Mouse (Mus musculus): ENCODE data around the gene Zfp30.

Gene Zfp30

DNA sequence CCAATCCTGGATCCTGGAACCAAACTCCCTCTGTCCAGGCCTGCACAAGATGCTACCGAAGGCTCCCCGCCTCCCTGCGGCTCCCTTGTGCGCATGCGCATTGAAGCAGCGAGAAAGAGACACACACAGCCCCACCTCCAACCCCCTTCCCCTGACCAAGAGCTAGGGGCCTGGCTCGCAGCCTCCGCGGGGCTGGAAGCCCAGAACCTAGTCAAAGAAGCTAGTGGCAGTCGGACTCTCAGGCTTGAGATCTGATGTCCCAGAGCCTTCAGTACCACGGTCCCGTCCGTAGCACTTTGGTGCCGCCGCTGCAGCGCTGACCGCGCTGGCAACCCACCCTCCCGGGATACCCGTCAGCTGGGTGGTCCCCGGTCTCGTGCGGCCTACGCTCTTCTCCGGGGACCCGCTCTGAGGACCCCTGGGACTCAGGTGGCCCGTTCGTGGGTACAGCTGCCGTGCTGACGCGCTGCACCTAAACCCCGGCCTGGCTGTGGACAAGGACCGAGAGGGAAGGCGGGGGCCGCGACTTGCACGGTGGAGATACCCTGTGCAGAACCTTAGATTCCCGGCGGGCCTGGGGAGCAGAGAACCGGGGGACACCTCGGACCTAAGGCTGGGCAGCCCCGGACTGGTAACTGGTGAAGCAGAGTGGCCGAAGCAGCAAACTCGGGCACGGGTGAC is at the start of gene Zfp30:
TSS of gene Zfp30 (plus strand) at position 128 of the 681 bp plus-strand sequence.
- DNase-seq: peak; percentile 83

DNA sequence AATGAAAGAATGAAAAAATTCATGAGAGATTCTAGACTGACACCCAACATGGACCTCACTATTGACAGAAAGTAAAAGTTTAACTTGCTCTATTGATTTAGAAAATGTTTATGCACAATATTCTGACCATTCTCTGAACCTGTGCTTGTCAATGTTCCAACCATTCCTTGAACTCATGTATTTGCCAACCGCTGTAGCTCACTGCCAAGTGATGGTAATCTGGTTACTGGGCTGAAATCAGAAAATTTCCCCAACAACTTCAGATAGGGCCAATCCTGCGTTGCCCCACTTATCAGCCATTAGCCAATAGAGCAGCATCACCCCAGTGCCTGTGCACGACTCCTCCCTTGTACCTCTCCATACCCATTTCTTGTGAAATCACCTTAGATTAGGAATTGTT is 41.5 kb upstream of the Zfp30 start:
- no peak for DNase-seq

DNA sequence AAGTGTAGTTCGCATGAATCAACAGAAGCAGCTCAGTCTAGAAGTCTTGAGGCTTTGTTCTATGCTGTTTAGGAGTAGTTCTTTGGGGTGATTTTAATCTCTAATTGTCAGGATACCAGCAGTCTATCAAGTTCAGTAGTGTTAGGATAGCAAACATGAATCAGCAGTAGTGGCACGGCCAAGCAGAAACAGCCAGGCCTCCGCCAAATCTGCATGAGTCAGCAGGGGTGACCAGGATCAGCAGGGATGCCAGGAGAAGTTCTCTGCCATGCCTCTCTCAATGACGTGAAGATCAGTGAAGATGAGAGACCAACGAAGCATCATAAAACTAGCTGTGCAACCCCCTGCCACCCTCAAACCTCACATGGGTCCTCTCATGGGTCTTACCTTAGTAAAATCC is 23.3 kb upstream of the Zfp30 start:
- DNase-seq: no peak

DNA sequence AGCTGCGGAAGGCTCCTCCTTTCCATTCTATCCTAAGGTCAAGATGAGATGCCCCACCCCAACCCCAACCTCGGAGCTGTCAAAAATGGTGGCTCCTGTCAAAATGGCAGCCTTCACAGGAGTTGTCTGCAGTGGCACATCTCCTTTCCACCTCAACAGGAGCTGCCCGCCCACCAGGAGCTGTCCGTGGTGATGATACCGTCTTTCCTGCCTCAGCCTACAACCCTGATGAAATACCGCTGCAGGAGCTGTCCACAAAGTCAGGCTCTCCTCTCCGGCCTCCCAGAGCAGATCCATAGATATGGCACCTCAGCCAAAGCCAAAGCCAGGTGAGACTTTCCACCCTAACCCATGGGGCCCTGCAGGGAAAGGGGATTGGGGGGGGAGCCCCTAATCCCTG is 19.1 kb upstream of the Zfp30 start:
- DNase-seq: no peak

DNA sequence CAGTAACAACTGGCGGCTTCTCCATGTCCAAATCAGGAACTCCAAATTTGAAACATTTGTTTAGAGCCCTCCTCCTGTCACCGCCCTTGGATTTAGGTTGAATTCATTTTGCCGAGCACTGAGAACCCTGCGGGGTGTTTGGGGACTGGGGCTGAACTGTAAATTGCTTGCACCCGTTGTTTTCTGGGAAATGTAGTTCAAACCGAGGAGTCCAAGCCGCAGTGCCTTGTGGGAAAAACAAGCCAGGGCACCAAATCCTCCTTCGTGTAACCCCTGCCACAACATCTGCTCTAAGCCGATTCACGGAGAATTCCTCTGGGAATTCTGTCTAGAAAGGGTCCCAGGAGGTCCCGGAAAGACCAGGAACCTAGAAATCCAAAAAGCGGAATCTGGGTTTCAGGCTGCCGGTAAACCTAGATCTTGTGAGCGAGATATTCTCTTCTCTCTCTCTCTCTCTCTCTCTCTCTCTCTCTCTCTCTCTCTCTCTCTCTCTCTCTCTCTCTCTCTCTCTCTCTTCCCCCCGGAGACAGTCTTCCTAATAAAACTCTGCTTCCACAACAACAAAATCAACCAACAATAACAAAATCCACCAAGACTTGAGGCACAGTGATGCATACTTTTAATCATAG is 16.6 kb upstream of the Zfp30 start:
- DNase-seq: peak; percentile 85

DNA sequence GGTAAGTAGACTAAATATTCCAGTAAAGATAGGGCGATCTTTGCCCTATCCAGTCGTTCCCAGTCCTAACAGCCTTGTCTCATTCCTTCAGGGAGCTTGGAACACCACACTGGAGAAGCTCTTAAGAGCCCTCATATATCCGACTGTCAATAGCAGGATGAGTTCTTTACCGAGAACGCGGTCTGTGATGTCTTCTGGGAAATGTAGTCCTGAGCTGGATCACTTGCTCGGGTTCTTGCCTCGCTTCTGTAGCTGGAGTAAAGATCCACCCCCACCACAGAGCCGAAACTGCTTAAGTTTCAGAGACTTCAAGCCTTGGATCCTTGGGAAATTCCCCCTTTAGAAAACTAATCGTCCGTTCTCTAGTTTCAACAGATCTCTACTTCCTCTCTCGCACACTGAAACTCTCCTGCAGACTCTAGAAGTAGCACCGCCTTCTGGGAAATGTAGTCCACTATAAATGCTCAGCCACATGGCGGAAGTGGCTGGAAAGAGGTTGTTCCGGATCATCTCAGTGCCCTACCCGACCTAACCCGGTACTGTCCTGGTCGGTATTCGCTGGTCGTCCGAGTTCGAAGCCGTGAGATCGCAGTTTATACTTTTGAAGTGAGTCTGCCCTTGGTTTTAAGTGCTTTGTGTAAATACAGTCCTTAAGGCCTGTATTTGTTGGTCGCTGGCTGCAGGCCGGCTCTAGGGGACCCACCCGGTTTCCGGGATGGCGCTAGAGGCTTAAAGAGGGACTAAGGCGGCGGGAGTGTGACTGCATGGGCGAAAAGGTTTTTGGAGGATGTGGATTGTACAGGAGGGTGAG is 15.5 kb upstream of the Zfp30 start, which contains the start of gene Zfp84:
TSS of gene Zfp84 (plus strand) at position 463 of the 811 bp plus-strand sequence.
- DNase-seq: peak; percentile 78

DNA sequence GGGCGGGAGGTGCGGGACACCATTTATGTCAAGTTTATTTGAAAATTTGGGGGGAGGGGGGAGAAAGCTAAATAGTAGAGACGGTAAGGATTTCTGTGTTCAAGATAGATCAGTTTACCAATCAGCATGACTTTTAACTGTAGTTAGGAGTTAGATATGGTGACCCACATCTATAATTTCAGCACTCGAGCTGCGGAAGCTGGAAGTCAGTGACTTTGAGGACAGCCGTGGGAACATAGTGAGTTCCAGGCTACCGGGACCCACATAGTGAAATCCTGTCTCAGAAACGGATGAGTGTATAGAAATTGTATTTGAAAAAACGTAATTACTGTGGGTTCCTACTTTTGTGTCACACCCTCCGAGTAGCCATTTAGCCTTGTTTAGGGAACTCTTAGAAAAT is 14.8 kb upstream of the Zfp30 start:
- no peak for DNase-seq

DNA sequence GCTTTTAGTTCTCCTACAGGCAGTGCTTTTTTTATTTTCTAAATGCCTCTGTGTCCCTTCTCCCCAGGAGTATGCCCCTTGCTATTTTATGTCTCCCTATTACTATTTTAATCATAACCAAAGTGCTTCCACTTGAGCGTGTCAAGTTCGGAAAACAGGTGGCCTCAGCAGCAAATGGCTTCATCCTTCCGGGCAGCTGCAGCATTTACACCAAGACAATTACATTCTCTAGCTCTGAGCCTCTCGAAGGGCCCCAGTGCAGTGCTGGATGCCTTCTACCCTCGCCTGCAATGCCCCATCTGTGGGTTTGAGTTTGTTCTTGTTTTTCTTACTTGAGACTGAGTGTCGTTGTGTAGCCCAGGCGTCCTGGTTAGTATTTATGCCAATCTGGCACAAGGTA is 10.3 kb upstream of the Zfp30 start:
- DNase-seq: no peak

DNA sequence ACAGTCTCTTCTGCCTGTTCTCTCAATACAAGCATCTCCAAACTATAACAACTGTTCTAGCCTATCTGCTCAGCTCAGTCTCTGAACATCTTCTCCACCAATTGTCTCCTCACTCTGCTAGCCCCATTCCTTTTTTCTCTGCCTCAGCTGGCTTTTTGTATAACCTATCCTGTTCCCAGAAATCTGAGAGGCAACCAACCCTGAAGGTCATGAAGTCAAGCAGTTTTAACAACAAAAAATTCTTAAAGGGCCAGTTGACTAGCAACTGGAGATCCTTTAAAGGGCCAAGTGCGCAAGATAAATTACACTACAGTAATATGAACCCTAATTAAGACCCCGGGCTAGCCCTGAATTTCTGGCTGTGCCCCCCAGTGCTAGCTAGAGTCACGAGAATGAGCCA is 9.4 kb upstream of the Zfp30 start:
- DNase-seq: no peak

DNA sequence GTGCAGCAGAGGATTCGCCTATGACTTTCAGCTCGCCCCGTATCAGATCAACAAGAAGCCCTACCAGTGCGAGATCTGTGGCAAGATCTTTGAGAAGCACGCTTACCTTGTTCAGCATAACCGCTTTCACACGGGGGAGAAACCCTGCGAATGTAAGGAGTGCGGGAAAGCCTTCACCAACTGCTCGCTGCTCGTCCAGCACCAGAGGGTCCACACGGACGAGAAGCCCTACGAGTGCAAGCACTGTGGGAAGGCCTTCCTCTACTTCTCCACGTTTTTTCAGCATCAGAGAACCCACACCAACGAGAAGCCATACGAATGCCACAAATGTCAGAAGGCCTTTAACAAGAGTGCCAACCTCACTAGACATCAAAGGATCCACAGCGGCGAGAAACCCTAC is 7.2 kb upstream of the Zfp30 start:
- no peak for DNase-seq

DNA sequence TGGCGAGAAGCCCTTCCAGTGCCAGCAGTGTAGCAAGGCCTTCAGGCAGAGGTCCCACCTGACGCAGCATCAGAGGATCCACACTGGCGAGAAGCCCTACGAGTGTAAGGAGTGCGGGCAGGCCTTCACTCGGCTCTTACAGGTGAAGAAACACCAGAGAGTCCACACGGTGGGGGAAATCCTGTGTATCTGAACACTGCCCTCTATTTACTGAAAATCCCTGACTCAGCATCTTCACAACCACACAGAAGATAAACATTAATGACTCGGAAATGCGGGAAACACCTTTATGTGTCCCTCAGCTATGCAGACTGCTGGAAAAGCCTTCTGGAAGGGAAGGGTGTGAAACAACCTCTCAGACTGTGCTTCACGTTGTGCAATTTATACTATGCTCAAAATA is 6.4 kb upstream of the Zfp30 start:
- DNase-seq: no peak

DNA sequence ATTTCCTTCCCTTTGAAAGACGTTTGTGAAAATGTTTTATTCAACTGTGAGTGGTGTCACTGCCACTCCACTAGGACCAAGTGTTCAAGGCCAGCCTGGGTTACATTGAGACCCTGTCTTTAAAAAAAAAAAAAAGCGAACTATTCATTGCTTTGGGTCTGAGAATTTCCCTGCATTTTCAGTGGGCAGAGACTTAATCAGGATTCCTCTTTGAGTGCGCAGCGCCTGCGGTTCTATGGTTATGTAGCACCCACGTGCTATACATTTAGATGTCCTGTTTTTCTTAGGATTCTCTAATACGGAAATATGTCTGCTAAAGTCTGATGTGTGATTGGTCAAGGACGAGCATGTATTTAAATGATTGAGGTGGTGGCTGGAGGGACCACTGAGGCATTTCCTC is 1.2 kb downstream of the Zfp30 start:
- no peak for DNase-seq

DNA sequence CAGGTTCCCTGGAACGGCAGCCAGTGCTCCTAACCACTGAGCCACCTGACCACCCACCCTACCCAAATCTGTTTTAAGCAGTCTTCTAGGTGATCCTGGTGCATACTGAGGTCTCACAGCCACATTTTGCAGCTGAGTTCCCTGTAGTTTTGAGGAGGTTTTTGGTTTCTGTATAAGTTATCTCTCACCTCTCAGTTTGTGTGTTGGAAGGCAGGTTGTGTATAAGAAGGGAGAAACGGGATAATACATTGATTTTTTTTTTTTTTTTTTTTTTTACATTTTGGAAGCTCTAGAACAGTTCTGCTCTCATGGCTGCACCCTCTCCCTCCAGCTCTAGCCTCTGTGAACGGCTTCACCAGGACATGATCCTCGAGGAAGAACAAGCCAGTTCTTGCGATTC is 2.1 kb downstream of the Zfp30 start:
- no peak for DNase-seq

DNA sequence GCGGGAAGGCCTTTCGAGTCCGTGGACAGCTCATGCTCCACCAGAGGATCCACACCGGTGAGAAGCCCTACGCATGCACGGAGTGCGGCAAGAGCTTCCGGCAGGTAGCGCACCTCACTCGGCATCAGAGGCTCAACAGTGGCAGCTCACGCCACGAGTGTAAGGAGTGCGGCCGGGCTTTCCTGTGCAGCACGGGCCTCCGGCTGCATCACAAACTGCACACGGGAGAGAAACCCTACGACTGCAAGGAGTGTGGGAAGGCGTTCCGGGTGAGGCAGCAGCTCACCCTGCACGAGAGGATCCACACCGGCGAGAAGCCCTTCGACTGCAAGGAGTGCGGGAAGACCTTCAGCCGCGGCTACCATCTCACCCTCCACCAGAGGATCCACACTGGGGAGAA is 9.1 kb downstream of the Zfp30 start:
- DNase-seq: peak; percentile 27

DNA sequence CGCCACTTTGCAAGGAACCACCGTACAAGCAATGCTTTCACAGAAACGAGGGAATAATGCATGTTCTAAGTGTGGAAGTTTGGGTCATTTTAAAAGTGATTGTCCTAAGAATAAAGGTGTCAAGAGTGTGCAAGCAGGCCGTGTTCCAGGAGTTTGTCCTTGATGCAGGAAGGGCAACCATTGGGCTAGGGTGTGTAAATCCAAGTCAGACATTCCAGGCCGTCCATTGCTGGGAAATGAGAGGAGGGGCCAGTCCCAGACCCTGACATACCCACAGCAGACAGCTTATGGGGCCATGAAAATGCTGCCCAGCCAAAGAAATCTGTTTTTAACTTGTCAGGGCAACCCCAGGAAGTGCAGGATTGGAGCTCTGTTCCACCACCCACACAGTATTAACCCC is 23.2 kb downstream of the Zfp30 start:
- DNase-seq: no peak

DNA sequence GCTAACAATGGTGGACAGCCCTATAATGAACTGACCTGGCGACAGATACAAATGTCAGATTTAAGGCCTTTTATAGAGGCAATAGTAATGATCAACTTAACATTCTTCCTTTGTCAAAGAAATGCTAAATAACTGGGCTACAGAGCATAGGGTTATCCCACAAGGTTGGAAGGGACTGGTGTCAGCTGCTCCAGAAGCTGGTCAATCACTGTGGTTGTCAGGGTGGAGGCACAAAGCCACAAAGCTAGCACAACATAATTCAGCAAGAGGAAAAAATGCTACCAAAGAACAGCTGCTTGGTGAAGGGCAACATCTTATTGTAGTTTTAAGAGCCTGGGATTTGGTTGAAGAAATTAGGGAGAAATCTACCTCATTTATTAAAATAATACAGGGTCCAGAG is 28.4 kb downstream of the Zfp30 start:
- DNase-seq: no peak

DNA sequence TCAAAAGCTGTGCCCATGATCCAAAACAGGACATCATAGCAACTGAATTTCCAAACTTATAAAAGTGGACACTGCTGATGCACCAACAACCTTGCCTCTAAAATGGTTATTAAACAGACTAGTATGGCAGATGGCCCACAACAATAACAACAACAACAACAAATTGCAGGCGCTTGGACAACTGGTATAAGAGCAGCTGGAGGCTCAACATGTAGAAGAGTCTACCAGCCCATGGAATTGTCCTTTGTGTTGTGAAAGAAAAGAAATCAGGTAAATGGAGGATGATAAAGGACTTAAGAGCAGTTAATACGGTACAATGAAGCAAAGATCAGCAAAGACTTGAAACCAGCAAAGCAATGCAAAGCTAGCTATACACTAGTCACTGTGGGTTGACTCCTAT is 30.6 kb downstream of the Zfp30 start:
- no peak for DNase-seq

DNA sequence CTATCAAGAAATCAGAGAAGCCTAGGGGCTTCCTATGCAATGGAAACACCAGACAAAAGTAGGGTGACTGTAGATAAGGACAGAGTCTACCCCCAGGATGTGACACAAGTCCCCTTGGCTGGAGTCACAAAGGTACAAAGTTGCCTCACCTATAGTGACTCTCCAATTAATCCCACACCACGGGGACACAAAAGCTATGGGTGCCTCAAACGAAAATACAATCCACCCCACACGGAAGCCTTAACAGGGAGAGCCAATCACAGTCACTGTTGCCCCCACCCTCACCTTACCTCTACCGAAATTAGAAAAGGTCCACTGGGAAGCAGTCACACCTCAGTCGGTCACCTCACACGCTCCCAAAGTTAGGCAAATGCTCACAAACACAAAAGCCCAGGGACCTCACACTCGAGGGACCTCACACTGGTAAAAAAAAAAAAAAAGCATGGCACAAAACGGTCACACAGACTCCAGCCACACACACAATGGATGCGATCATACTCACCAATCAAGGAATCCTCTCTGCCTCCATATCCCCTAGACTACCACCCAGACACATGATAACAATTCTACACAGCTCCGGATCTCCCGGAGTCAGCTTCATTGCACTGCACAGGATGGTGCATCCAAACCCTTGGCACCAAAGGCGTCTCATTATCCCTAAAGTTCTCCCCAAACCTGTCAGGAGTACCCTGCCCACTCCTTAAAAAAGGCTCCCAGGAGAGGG is 31.4 kb downstream of the Zfp30 start:
- DNase-seq: peak; percentile 13

DNA sequence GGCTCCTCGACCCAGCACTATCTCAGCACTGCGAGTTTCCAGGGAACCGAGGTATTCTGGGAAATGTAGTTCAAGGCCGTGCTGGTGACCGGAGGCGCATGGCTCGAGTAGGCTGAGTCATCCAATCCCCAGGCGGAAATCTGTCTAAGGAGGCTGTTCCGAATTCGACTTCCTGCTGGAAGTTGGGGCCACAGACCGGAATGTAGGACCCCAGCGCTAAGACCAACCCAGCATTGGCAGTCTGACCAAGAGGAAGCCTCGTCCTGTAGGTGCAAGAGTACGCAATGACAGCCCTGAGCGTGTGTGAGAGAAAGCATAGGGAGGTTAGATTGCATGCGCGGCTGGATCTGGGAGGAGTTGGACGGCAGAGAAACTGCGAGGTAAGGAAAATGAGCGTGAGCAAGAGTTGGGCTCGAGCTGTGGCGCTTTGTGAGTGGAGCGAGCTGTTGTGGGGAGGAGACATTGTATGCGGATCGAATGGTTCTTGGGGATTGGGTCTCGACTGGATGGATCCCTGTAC is 32.2 kb downstream of the Zfp30 start, which contains the start of gene Zfp790:
TSS of gene Zfp790 (plus strand) at position 205 of the 520 bp plus-strand sequence.
- DNase-seq: peak; percentile 77

DNA sequence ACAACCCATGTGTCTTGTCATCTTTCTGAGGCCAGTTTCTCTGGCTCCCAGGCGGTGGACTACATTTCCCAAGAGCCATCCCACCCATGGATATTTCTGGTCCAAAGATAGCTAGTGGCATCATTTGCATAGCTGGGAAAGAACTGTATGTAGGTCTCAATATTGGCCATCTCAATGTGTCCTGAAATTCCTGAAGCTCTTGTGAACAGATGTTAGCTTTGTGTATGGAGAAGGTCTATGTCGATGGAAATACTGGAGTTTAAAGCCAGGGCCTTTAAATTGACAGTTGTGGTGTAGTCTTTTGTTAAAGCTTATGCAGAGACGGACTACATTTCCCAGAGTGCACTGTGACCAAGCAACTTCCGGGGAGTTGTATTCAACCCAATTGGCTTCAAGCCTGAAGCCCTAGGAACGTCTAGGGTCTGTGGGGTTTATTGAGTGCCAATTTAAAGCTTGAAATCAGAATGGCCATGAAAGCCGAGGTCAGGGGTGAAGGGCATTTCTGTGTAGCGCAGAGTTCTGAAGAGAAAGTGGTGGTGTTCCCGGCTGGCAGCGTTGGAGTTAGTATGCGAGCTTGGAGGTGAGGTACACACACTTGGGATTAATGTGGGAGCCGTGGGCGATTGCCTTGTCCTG is 34.9 kb downstream of the Zfp30 start:
- peak; percentile 81 for DNase-seq

DNA sequence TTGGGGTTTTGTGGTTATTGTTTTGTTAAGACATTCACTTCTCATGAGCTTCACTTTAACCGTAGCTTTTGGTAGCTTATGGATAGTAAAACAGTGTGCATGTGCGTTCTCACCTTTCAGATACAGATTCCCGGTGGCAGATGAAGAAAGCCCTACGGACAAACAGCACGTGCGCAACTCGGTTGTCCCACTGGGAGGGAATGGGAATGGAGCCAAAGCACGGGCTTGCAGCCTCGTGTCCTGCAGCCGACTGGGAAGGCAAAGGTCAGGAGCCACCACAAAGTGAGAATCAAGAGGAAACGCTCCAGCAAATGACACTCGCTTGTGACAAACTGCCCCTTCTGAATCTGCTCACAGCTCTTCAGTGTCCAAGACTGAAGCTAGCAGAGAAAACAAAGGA is 44.2 kb downstream of the Zfp30 start:
- no peak for DNase-seq

DNA sequence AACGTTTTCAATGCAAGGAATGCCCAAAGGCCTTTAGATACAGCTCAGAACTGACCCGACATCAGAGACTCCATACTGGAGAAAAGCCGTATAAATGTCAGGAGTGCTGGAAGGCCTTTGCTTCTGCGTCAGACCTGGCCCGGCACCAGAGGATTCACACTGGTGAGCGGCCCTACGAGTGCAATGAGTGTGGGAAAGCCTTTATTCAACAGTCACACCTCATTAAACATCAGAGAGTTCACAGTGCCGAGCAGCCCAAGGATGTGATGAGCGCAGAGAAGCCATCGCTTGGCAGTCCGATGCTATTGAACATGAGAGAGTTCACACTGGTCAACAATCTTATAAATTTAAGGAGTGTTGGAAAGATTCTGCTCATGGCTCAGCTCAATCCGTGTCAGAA is 46.0 kb downstream of the Zfp30 start:
- DNase-seq: no peak

DNA sequence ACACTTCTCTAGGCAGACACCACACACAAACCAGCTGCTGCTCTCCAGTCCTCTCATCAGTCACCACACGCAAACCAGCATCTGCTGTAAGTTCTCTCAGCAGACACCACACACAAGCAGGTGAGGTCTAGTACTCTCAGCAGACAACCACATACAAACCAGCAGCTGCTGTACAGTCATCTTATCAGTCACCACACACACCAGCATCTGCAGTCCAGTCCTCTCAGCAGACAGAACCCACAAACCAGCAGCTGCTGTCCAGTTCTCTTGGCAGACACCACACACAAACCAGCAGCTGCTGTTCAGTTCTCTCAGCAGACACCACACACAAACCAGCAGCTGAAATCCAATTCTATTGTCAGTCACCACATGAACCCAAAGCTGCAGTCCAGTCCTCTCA is 53.0 kb downstream of the Zfp30 start:
- DNase-seq: no peak

All from thymus, postnatal 4 days (tissue).